Mouse (Mus musculus) midbrain, embryonic 11.5 days (tissue): ENCODE results near the gene Vamp3. TPM values are rescaled to one million over a fixed set of nuclear protein-coding genes. Genes with fewer than 3 reads are reported as not detected.

Experiments used
- ATAC-seq: fragments of 200-750 bp; cut with Nextera tagmentation; 2 replicates; pipeline ENCODE4 v1.8.0; 2017; ENCODE audit warnings: moderate TSS enrichment, moderate library complexity; ENCODE audit not compliant: low FRiP score
- DNase-seq: peaks from one replicate; pipeline ENCODE4 v3.0.0; 2015; ENCODE audit warnings: low spot score; ENCODE audit errors: missing footprints
- H3K27ac ChIP-seq: fragments of 300-500 bp; sonication (generic); 2 replicates; pipeline ENCODE4 v1.5.1; 2014; ENCODE audit warnings: low read depth, low read length
- H3K27me3 ChIP-seq: fragments of 300-500 bp; sonication (generic); 2 replicates; pipeline ENCODE4 v1.6.1; 2014; ENCODE audit warnings: mild to moderate bottlenecking, low read length, moderate library complexity, mixed read lengths; ENCODE audit not compliant: control insufficient read depth, insufficient read depth
- H3K36me3 ChIP-seq: fragments of 300-500 bp; sonication (generic); 2 replicates; pipeline ENCODE4 v1.6.1; 2014; ENCODE audit warnings: mild to moderate bottlenecking, low read length, moderate library complexity, mixed read lengths; ENCODE audit not compliant: control insufficient read depth, insufficient read depth
- H3K4me1 ChIP-seq: fragments of 300-500 bp; sonication (generic); 2 replicates; pipeline ENCODE4 v1.6.1; 2014; ENCODE audit warnings: low read length; ENCODE audit not compliant: control insufficient read depth, insufficient read depth
- H3K4me2 ChIP-seq: fragments of 300-500 bp; sonication (generic); 2 replicates; pipeline ENCODE4 v1.6.1; 2014; ENCODE audit warnings: mild to moderate bottlenecking, moderate library complexity
- H3K4me3 ChIP-seq: fragments of 300-500 bp; sonication (generic); 2 replicates; pipeline ENCODE4 v1.5.1; 2014; ENCODE audit warnings: low read depth, low read length
- H3K9ac ChIP-seq: fragments of 300-500 bp; sonication (generic); 2 replicates; pipeline ENCODE4 v1.6.1; 2014; ENCODE audit warnings: low read length
- H3K9me3 ChIP-seq: fragments of 300-500 bp; sonication (generic); 2 replicates; pipeline ENCODE4 v1.6.1; 2016; ENCODE audit warnings: low read length; ENCODE audit not compliant: control insufficient read depth
- WGBS: fragments of 180-500 bp; shearing (Covaris S2); extraction: QIAGEN DNeasy Blood & Tissue Kit; methylation state at CpG from one replicate; pipeline ENCODE4 v1.1.7; 2014; 5-methylcytosine and 5-hydroxymethylcytosine counted together
- polyA plus RNA-seq: library from polyadenylated mRNA; unstranded; fragments of >200 nt; fragmentation: Nextera tagmentation; extraction: Ambion mirVana; gene quantifications from 2 replicates; pipeline ENCODE4 v1.2.1, GENCODE M21; 2014

Vamp3 gene
- polyA plus RNA-seq, result 80.3 and 87.9 TPM in 2 replicates

GRCm38 (mm10) chr4:151057347-151058321, at the start of gene Vamp3:
Gene Vamp3 (minus strand): TSS chr4:151057963.
- H3K9me3 ChIP-seq, result no peaks in the 10 kb centered on the region
- H3K4me3 ChIP-seq, result peak within 1 kb of the TSS; percentile 91
- peak within 1 kb of the TSS; percentile 88 for H3K9ac ChIP-seq
- no peaks in the 10 kb centered on the region for H3K27me3 ChIP-seq
- ATAC-seq (peak; percentile 99), DNase-seq (peak; percentile 100)
- peak within 1 kb of the TSS; percentile 75 for H3K4me2 ChIP-seq
- peak within 1 kb of the TSS; percentile 65 for H3K27ac ChIP-seq
- under 1% methylated on average over 106 of the region's 114 CpGs for WGBS
- H3K36me3 ChIP-seq, result peaks cover 2% of the 10 kb centered on the region
- peaks cover 12% of the 10 kb centered on the region for H3K4me1 ChIP-seq

- Histone ChIP-seq H3K36me3 (no peaks in the 10 kb centered on the region), H3K4me3 (peak overlapping the region; percentile 83), H3K27me3 (peaks cover 9% of the 10 kb centered on the region), H3K9me3 (no peaks in the 10 kb centered on the region; the same call in 1 of the 2 replicates), H3K4me1 (peaks cover 21% of the 10 kb centered on the region), H3K4me2 (peak overlapping the region; percentile 90), H3K9ac (peak overlapping the region; percentile 93), H3K27ac (no peak overlapping the region)
- DNase-seq (peak; percentile 93), ATAC-seq (no peak)
- WGBS, result 24% methylated on average over 10 of the region's 10 CpGs
Observed at GRCm38 (mm10) chr4:151106468-151106867, 48.7 kb upstream of the Vamp3 start.

DNA sequence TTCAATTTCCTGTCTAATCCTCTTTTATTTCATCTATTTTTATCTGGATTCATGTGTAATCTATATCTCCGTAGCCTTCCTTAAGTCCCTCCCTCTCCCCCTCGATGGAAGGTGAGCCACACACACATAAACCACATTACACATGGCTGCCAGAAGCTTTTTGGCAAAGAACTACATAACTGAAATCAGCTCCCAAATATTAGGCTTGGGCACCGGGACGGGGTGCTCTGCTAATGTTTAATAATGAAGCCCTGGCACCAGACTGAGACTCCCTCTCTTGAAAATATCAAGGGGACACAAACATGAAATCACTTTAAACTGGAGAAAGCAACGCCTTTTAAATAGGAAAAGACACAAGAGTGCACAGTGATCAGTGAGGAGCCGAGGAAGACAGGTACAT, 48.1 kb upstream of the Vamp3 start:
- ATAC-seq (no peak), DNase-seq (no peak)
- no peak overlapping the region; the same call in 1 of the 2 replicates for H3K9ac ChIP-seq
- no peaks in the 10 kb centered on the region; the same call in 1 of the 2 replicates for H3K9me3 ChIP-seq
- 80% methylated on average over 6 of the region's 6 CpGs for WGBS
- 0 out of 2 replicates have a peak overlapping the region, but pooled peaks have one; percentile 83 for H3K4me3 ChIP-seq
- H3K4me2 ChIP-seq, result peak overlapping the region; percentile 90
- no peak overlapping the region for H3K27ac ChIP-seq
- peaks cover 9% of the 10 kb centered on the region for H3K27me3 ChIP-seq
- H3K4me1 ChIP-seq, result peaks cover 21% of the 10 kb centered on the region
- no peaks in the 10 kb centered on the region for H3K36me3 ChIP-seq

DNA sequence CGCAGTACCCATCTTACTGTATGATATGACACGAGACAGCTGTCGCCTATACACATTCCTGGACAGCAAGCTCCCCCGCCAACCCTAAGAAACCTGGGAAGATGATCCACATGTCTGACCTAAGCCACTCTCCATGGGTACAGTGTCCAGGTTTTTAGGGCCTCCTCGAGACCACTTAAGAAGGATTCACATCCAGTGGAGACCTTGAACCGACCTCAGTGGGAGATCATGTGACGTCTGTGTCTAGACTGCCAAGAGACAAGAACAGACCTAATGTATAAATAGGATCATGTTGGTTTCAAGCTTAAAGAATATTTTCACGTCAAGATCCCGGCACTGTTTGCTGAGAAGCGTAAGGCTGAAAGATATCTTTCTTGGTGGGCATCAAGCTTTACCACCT, 46.4 kb upstream of the Vamp3 start:
- Histone ChIP-seq H3K4me3 (no peak overlapping the region), H3K9ac (no peak overlapping the region), H3K9me3 (no peaks in the 10 kb centered on the region; the same call in 1 of the 2 replicates), H3K4me2 (no peak overlapping the region), H3K27ac (no peak overlapping the region), H3K36me3 (no peaks in the 10 kb centered on the region), H3K27me3 (no peaks in the 10 kb centered on the region), H3K4me1 (peaks cover 21% of the 10 kb centered on the region)
- no peak for DNase-seq
- 92% methylated on average over 10 of the region's 10 CpGs for WGBS
- ATAC-seq, result no peak

DNA sequence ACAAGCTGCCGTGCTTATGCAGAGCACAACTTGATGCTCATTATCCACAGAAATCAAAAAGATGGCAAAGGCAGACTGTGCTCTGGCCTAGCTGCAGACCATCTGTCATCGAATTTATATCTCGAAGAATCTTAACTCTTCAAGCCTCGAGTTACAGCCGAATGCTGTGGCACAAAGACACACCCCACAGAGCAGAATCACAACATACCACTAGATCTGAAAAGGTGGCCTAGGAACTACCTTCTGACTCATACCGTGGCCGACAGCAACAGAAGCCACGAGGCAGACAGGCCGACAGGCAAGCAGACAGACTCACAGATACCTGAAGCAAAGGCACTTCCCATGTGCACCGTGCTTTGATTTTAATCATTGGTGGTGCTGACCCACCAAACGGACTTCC, 45.9 kb upstream of the Vamp3 start:
- ATAC-seq (no peak), DNase-seq (no peak)
- H3K27ac ChIP-seq, result no peak overlapping the region

DNA sequence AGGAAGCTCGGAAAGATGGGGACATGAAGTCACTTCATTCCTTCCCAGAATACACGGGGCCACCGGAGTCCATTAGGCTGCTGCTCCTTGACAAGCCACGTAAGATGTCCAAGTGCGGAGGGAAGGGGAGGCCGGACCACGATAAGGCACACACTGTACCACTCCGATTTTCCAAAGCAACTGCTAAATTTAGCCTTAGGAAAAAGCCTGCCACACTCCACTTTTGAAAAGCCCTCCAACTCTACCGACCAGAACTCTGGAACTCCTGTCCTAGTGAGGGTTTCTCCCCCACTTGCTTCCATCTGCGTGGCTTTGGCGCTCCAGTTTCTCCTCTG, 39.3 kb upstream of the Vamp3 start:
- no peaks in the 10 kb centered on the region; the same call in 1 of the 2 replicates for H3K36me3 ChIP-seq
- no peaks in the 10 kb centered on the region; the same call in 1 of the 2 replicates for H3K9me3 ChIP-seq
- H3K4me3 ChIP-seq, result no peak overlapping the region
- WGBS, result 91% methylated on average over 11 of the region's 11 CpGs
- no peak overlapping the region for H3K27ac ChIP-seq
- H3K4me2 ChIP-seq, result no peak overlapping the region
- H3K9ac ChIP-seq, result no peak overlapping the region
- ATAC-seq, result no peak
- no peaks in the 10 kb centered on the region for H3K4me1 ChIP-seq
- H3K27me3 ChIP-seq, result no peaks in the 10 kb centered on the region
- no peak for DNase-seq

More for the DNA sequence above, 45.9 kb upstream of the Vamp3 start:
- 90% methylated on average over 11 of the region's 11 CpGs for WGBS
- Histone ChIP-seq H3K27me3 (no peaks in the 10 kb centered on the region), H3K4me3 (no peak overlapping the region), H3K9ac (no peak overlapping the region), H3K9me3 (no peaks in the 10 kb centered on the region; the same call in 1 of the 2 replicates), H3K4me1 (peaks cover 16% of the 10 kb centered on the region), H3K4me2 (no peak overlapping the region), H3K36me3 (no peaks in the 10 kb centered on the region)

DNA sequence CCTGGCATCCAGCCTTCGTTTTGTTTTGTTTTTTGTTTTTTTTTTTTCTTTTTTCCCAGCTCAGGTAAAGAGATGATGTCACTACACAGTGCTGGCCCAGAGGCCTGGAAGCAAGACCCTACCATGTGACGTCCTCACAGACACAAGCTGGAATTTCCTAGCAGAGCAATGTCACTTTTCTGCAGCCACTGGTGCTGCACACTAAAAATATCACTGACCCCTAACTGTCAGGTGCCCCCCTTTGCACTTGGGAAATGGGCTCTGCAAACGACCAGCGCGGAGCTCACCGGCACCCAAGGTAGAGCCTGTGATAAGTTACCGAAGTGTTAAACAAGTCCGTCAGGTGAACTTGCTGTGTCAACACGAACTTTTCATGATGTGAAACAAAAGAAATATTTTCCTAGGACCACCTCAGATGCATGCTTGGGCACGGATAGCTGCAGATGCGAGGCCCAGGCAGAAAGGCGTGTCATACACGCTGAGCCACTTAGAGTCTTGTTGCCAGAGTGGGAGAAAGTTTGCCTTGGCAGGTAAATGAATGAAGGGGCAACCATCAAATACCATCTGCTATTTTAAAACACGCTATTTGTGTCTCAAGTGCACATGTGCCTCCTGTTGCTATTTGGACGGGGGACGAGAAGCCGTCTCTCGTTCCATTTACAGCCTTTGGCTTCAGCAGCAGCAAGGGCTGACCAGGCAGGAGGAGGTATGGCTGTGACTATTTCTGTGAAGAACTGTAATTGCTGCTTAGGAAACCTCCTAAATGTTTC, 38.8 kb upstream of the Vamp3 start:
- Histone ChIP-seq H3K4me3 (no peak overlapping the region), H3K4me2 (no peak overlapping the region), H3K4me1 (no peaks in the 10 kb centered on the region), H3K9ac (no peak overlapping the region), H3K27me3 (no peaks in the 10 kb centered on the region), H3K9me3 (no peaks in the 10 kb centered on the region), H3K36me3 (no peaks in the 10 kb centered on the region; the same call in 1 of the 2 replicates), H3K27ac (no peak overlapping the region)
- DNase-seq, result no peak
- no peak for ATAC-seq
- 92% methylated on average over 18 of the region's 18 CpGs for WGBS

DNA sequence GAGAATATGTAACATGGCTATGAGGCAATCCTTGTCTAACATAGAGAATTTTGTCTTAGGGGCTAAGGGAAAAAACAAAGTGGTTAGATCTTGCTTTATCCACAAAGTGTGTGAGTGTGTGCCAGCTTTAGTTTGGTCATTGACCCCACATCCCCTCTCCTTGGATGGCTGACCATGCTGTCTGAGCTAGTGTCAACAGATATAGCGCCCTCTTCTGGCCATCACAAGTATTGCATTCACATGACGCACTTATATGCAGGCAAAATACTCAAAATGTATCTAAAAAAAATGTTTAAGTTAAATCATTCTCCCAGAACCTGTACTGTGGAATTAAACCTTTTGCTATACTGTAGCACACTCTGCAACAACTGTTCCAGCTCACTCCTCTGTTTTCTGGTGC, 37.4 kb upstream of the Vamp3 start:
- ATAC-seq, result no peak
- 36% methylated on average over 2 of the region's 2 CpGs for WGBS
- H3K4me1 ChIP-seq, result no peaks in the 10 kb centered on the region
- H3K9me3 ChIP-seq, result no peaks in the 10 kb centered on the region
- H3K36me3 ChIP-seq, result no peaks in the 10 kb centered on the region; the same call in 1 of the 2 replicates
- DNase-seq, result no peak
- H3K27me3 ChIP-seq, result no peaks in the 10 kb centered on the region
- H3K9ac ChIP-seq, result no peak overlapping the region
- no peak overlapping the region for H3K4me2 ChIP-seq
- no peak overlapping the region for H3K27ac ChIP-seq
- no peak overlapping the region for H3K4me3 ChIP-seq
